ENCODE assay signal across 9 mouse cellular contexts in genomic region chr10:60285676-60286372, GRCm38 (mm10). TPM values are rescaled to one million over a fixed set of nuclear protein-coding genes. Genes with fewer than 3 reads are reported as not detected.
DNase-seq lines count a peak whose midpoint lies in the region; ATAC-seq and TF ChIP-seq lines count a peak whose summit lies in the region.
"Had no signal": no experiment of that assay in that cellular context is flagged by ENCODE, and none has a peak within 500 bp of the region (broad histone marks: within the 10 kb centered on the region; RNA-seq: fewer than 3 reads in every experiment).

No protein-coding gene starts in this region.

- H3K9ac ChIP-seq in intestine, postnatal 0 days (ENCODE audit: low read depth, low read length): no peak overlapping the region
- no peak overlapping the region for H3K9ac ChIP-seq in intestine, embryonic 16.5 days (ENCODE audit: low read depth, low read length)
- no peak overlapping the region for H3K9ac ChIP-seq in kidney, embryonic 15.5 days
- H3K9ac ChIP-seq in limb, embryonic 13.5 days: peak overlapping the region; percentile 43; the same call in 1 of the 2 replicates

- TF ChIP-seq POLR2A in olfactory bulb, adult 2 months (IDR thresholded peaks at IDR 0.05; ENCODE audit: insufficient read depth, low read depth, low read length): 0 out of 2 replicates have a peak, but pooled peaks have one; percentile 10

- no peaks in the 10 kb centered on the region for H3K27me3 ChIP-seq in intestine, postnatal 0 days (replicated peaks; ENCODE audit: control insufficient read depth, insufficient read depth, low read length)
- H3K27me3 ChIP-seq in intestine, embryonic 16.5 days (replicated peaks; ENCODE audit: control insufficient read depth, insufficient read depth, low read length): no peaks in the 10 kb centered on the region
- H3K27me3 ChIP-seq in kidney, embryonic 15.5 days: no peaks in the 10 kb centered on the region
- no peaks in the 10 kb centered on the region for H3K27me3 ChIP-seq in limb, embryonic 13.5 days
- H3K27me3 ChIP-seq: Patski had no signal

- 53% methylated on average over 14 of the region's 14 CpGs for WGBS in intestine, postnatal 0 days
- 48% methylated on average over 14 of the region's 14 CpGs for WGBS in intestine, embryonic 16.5 days
- 54% methylated on average over 14 of the region's 14 CpGs for WGBS in kidney, embryonic 15.5 days
- 47% methylated on average over 14 of the region's 14 CpGs for WGBS in limb, embryonic 13.5 days
- WGBS in olfactory bulb, adult 2 months: 15% methylated on average over 14 of the region's 14 CpGs

- H3K4me3 ChIP-seq in intestine, postnatal 0 days (ENCODE audit: low read depth, low read length): no peak overlapping the region
- no peak overlapping the region for H3K4me3 ChIP-seq in intestine, embryonic 16.5 days (ENCODE audit: low read length)
- no peak overlapping the region for H3K4me3 ChIP-seq in kidney, embryonic 15.5 days (replicated peaks)
- H3K4me3 ChIP-seq in limb, embryonic 13.5 days: no peak overlapping the region
- H3K4me3 ChIP-seq in olfactory bulb, adult 2 months (ENCODE audit: insufficient read depth, low read depth, low read length): peak overlapping the region; percentile 31

- H3K27ac ChIP-seq in intestine, postnatal 0 days (ENCODE audit: low read depth, low read length): peak overlapping the region; percentile 3; the same call in 1 of the 2 replicates
- H3K27ac ChIP-seq in intestine, embryonic 16.5 days (ENCODE audit: low read length): no peak overlapping the region
- H3K27ac ChIP-seq in kidney, embryonic 15.5 days: peak overlapping the region; percentile 47
- peak overlapping the region; percentile 85 for H3K27ac ChIP-seq in limb, embryonic 13.5 days
- peak overlapping the region; percentile 76 for H3K27ac ChIP-seq in olfactory bulb, adult 2 months (ENCODE audit: insufficient read depth, low read depth, low read length)

- H3K4me2 ChIP-seq in intestine, postnatal 0 days (replicated peaks; ENCODE audit: low read depth): 0 out of 2 replicates have a peak overlapping the region, but pooled peaks have one; percentile 17
- H3K4me2 ChIP-seq in intestine, embryonic 16.5 days (ENCODE audit: low read depth, low read length): no peak overlapping the region
- peak overlapping the region; percentile 17; the same call in 1 of the 2 replicates for H3K4me2 ChIP-seq in kidney, embryonic 15.5 days
- peak overlapping the region; percentile 41 for H3K4me2 ChIP-seq in limb, embryonic 13.5 days (replicated peaks)

- no peaks in the 10 kb centered on the region for H3K9me3 ChIP-seq in intestine, postnatal 0 days (ENCODE audit: control insufficient read depth)
- H3K9me3 ChIP-seq in intestine, embryonic 16.5 days (ENCODE audit: control insufficient read depth, low read length): no peaks in the 10 kb centered on the region
- no peaks in the 10 kb centered on the region for H3K9me3 ChIP-seq in kidney, embryonic 15.5 days (replicated peaks)
- no peaks in the 10 kb centered on the region for H3K9me3 ChIP-seq in limb, embryonic 13.5 days

- peaks cover 23% of the 10 kb centered on the region for H3K4me1 ChIP-seq in intestine, postnatal 0 days (replicated peaks; ENCODE audit: control insufficient read depth, insufficient read depth, low read length)
- peaks cover 68% of the 10 kb centered on the region for H3K4me1 ChIP-seq in intestine, embryonic 16.5 days (ENCODE audit: control insufficient read depth, insufficient read depth, low read length)
- peaks cover 62% of the 10 kb centered on the region for H3K4me1 ChIP-seq in kidney, embryonic 15.5 days
- H3K4me1 ChIP-seq in limb, embryonic 13.5 days: peaks cover 60% of the 10 kb centered on the region
- H3K4me1 ChIP-seq in olfactory bulb, adult 2 months (ENCODE audit: control insufficient read depth, insufficient read depth, low read length): peaks cover 71% of the 10 kb centered on the region

- no peak for TF ChIP-seq CTCF in intestine, postnatal 0 days (IDR thresholded peaks at IDR 0.05; ENCODE audit: low read depth)
- TF ChIP-seq CTCF in olfactory bulb, adult 2 months (IDR thresholded peaks at IDR 0.05; ENCODE audit: insufficient read depth, low read depth, low read length): no peak

- ATAC-seq in intestine, postnatal 0 days: no peak
- no peak for ATAC-seq in intestine, embryonic 16.5 days
- peak; percentile 37; the same call in 1 of the 2 replicates for ATAC-seq in kidney, embryonic 15.5 days (replicated peaks; ENCODE audit: low FRiP score)
- peak; percentile 66 for ATAC-seq in limb, embryonic 13.5 days (ENCODE audit: low FRiP score, low read depth)
- no peak for ATAC-seq in erythroid progenitor cell, adult 5-6 weeks (replicated peaks; ENCODE audit: low FRiP score, poor library complexity, severe bottlenecking)
- ATAC-seq: Patski had no signal

- no peaks in the 10 kb centered on the region for H3K36me3 ChIP-seq in intestine, postnatal 0 days (ENCODE audit: control insufficient read depth, insufficient read depth)
- H3K36me3 ChIP-seq in intestine, embryonic 16.5 days (ENCODE audit: control insufficient read depth, insufficient read depth, low read length): no peaks in the 10 kb centered on the region
- H3K36me3 ChIP-seq in kidney, embryonic 15.5 days: no peaks in the 10 kb centered on the region
- H3K36me3 ChIP-seq in limb, embryonic 13.5 days: peaks cover 3% of the 10 kb centered on the region; the same call in 1 of the 2 replicates

- peak; percentile 95 for DNase-seq in brain, adult 2 months (ENCODE audit: low read depth, low spot score)
- DNase-seq in frontal cortex, postnatal 25 days (ENCODE audit: low spot score in 2 of 2): peak; percentile 51 to 64

RNA-seq across cellular contexts. Expression of gene Psap, which starts 8.4 kb away (rescaled TPM):
- 135 and 137 TPM in 2 replicates for polyA plus RNA-seq in intestine, postnatal 0 days (2015; fragmentation: Nextera tagmentation; extraction: Ambion mirVana)
- polyA plus RNA-seq in intestine, embryonic 16.5 days (2015; fragmentation: Nextera tagmentation; extraction: Ambion mirVana): 178 and 187 TPM in 2 replicates
- polyA plus RNA-seq in kidney, embryonic 15.5 days (2015; fragmentation: Nextera tagmentation; extraction: Ambion mirVana): 132 and 162 TPM in 2 replicates
- polyA plus RNA-seq in limb, embryonic 13.5 days (2015; fragmentation: Nextera tagmentation; extraction: Ambion mirVana): 103 and 104 TPM in 2 replicates
- 231 and 580 TPM in 2 replicates for polyA plus RNA-seq in olfactory bulb, adult 2 months (2012; ENCODE audit: insufficient read depth, insufficient read length, low replicate concordance, missing spikeins)
- total RNA-seq in erythroid progenitor cell, adult 5-6 weeks (2015; ENCODE audit: low replicate concordance): 293 and 311 TPM in 2 replicates
- 222 and 228 TPM in 2 replicates for total RNA-seq in erythroid progenitor cell, adult 5-6 weeks (2017; ENCODE audit: low replicate concordance)

Comparison
In these comparisons a context has a peak if more than half of its experiments do, and no peak if none do; other contexts are left out.
1. ATAC-seq: peak in kidney, embryonic 15.5 days (single experiment) and limb, embryonic 13.5 days (single experiment); none in intestine, postnatal 0 days (single experiment), intestine, embryonic 16.5 days (single experiment) and erythroid progenitor cell, adult 5-6 weeks (single experiment).